Mouse (Mus musculus): ENCODE results near the gene Zyx.

The Zyx gene

DNA sequence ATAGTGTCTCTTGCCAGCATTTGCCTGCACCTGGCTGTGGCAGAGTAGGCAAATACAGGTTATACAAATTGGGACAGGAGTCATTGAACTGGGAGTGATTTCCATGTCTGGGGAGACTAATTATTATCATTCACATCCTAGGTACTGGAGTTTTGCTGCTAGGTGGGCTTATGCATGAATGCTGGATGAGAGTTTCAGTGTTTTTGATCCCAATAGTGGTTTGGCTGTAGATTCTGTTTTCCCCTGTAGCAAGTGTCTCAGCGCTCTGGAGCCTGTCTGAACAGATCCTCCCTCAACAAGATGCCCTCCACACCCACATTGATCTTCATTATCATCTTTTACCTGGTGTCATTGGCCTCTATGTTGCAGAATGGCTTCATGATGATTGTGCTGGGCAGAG, 50.5 kb downstream of the Zyx start, which contains the start of gene Tas2r143:
TSS of gene Tas2r143 (plus strand) at position 301 of the 400 bp plus-strand sequence.
- no peak for DNase-seq

DNA sequence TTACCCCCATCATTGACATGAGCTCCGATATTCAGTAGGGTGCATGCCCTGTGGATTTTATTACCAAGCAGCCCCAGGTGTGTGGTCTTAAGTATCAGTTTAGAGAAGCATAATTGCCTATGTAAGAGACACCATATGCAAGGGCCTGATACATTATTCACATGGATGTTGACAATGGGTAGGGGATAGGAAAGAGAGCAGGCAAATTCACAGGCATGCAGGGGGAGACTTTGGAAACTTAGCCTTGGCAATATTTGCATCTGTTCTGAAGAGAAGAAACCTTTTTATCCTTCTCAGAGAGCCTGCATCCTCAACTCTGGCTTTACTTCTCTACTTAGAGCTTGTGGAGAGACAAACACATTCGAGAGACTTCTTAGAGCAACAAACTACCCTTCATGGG, 55.7 kb downstream of the Zyx start, which contains the start of gene Tas2r135:
TSS of gene Tas2r135 (plus strand) at position 301 of the 400 bp plus-strand sequence.
- DNase-seq, result no peak

All from B cell, adult 2 months (primary cell).